Mouse (Mus musculus): ENCODE data around the gene Ints12. TPM values are rescaled to one million over a fixed set of nuclear protein-coding genes. Genes with fewer than 3 reads are reported as not detected.

Gene Ints12
- polyA plus RNA-seq, 1 experiment from 2014 or later = 22.7 TPM

DNA sequence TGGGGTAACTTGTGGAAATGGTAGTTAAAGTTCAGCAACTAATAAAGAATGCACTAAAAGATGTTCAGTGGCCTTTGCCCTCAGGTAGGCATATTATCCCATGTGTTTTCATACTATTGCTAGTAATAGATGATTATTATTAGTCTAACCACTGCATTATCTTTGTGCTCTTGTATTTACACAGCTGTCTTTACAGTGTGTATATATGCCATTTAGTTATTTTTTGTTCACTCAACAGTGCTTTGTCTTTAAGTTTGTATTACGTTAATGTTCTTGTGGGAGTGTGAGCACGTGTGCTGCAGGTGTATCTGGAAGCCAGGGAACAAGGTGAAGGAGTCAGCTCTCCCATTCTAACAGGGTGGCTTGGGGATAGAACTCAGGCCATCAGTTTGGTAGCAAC lies 7.3 kb downstream of the Ints12 start:
- Histone ChIP-seq H3K27me3 (ENCODE audit: low read depth, poor library complexity, severe bottlenecking) (no peaks in the 10 kb centered on the region), H3K4me3 (no peak overlapping the region), H3K9me3 (replicated peaks) (no peaks in the 10 kb centered on the region), H3K4me1 (0 out of 2 replicates have a peak, but pooled peaks cover 3% of the 10 kb centered on the region), H3K36me3 (peaks cover 71% of the 10 kb centered on the region), H3K27ac (replicated peaks) (no peak overlapping the region)
- DNase-seq (ENCODE audit: low spot score) = no peak
- WGBS = 92% methylated on average over 2 of the region's 2 CpGs

DNA sequence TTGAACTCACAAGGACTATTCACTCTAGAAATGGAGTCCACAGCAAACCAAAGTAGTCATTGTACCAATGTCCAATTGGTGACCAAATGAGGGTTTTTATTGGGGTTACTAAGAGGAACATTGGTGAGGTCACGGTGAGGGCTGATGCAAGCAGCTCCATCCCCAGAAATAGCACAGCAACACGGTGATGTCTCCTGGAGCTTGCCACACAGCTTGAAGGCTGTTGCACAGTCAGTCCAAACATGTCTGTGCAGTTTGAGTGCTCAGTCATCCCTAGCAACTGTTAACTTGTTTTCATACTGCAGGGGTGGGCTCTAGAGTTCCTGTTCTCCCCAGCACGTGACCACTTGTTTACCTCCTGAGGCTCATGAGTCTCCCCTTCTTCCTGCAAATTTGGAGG lies 12.1 kb downstream of the Ints12 start:
- Histone ChIP-seq H3K27me3 (ENCODE audit: low read depth, poor library complexity, severe bottlenecking) (no peaks in the 10 kb centered on the region), H3K4me1 (no peaks in the 10 kb centered on the region), H3K9me3 (replicated peaks) (no peaks in the 10 kb centered on the region), H3K4me3 (no peak overlapping the region), H3K36me3 (peaks cover 93% of the 10 kb centered on the region), H3K27ac (replicated peaks) (no peak overlapping the region)
- DNase-seq (ENCODE audit: low spot score) = no peak
- WGBS = 98% methylated on average over 3 of the region's 3 CpGs

DNA sequence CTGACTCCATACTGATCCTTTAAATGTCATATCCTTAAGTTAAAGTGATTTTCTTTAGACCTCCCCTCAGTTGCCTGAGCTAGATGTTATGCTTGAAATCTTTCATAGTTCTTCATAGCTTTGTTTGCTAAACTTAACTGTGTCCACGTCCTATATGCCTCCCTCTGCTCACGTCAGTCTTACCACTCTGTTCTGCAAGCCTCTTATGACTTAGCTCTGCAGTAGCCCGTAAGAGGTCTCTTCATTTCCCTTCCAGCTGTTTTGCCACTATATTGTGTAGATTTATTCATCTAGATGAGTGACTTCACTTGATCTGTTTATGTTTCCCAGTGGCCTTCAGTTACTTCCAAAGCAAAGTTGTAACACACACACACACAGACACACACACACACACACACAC lies 12.8 kb downstream of the Ints12 start:
- H3K36me3 ChIP-seq = peaks cover 95% of the 10 kb centered on the region

DNA sequence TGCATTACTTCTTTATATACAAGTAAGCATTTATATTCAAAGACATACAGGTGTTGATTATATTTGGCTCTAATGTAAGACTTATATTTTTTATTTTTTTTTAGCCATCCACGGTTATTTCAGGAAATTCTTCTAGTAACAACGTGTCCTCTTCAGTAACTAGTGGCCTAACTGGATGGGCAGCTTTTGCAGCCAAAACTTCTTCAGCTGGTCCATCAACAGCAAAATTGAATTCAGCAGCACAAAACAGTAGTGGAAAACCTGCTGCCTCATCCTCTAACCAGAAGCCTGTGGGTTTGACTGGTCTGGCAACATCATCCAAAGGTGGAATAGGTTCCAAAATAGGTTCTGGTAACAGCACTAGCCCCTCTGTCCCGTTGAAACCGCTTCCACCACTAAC lies 17.1 kb downstream of the Ints12 start:
- 95% methylated on average over 4 of the region's 4 CpGs for WGBS
- DNase-seq (ENCODE audit: low spot score) = no peak

More for the DNA sequence above, 12.8 kb downstream of the Ints12 start:
- no peak overlapping the region for H3K4me3 ChIP-seq
- DNase-seq (ENCODE audit: low spot score) = no peak
- no peak overlapping the region for H3K27ac ChIP-seq (replicated peaks)
- 92% methylated on average over 3 of the region's 3 CpGs for WGBS
- H3K4me1 ChIP-seq = no peaks in the 10 kb centered on the region
- no peaks in the 10 kb centered on the region for H3K9me3 ChIP-seq (replicated peaks)
- no peaks in the 10 kb centered on the region for H3K27me3 ChIP-seq (ENCODE audit: low read depth, poor library complexity, severe bottlenecking)

DNA sequence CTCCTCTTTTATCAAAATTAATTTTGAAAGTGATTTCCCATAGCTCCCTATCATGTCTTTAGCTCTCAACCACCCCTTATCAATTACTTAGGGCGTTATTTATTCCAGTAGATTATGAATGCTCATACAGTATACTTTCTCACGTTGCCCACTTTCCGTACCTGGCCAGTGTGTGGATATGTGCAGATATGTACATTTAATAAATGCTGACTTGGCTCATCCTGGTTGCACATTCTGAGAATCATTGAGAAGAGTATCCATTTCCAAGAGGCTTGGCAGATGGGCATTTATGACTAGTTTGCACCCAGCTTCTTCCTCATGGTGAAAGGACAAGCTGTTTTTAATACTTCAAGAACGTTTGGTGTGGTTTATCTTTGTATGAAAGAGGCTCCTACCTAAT lies 18.2 kb downstream of the Ints12 start:
- Histone ChIP-seq H3K27me3 (ENCODE audit: low read depth, poor library complexity, severe bottlenecking) (no peaks in the 10 kb centered on the region), H3K27ac (replicated peaks) (no peak overlapping the region), H3K36me3 (peaks cover 53% of the 10 kb centered on the region), H3K4me1 (no peaks in the 10 kb centered on the region), H3K9me3 (replicated peaks) (no peaks in the 10 kb centered on the region), H3K4me3 (no peak overlapping the region)
- 88% methylated on average over 4 of the region's 4 CpGs for WGBS
- no peak for DNase-seq (ENCODE audit: low spot score)

More for the DNA sequence above, 17.1 kb downstream of the Ints12 start:
- Histone ChIP-seq H3K4me3 (no peak overlapping the region), H3K27me3 (ENCODE audit: low read depth, poor library complexity, severe bottlenecking) (no peaks in the 10 kb centered on the region), H3K4me1 (no peaks in the 10 kb centered on the region), H3K36me3 (peaks cover 64% of the 10 kb centered on the region), H3K27ac (replicated peaks) (no peak overlapping the region), H3K9me3 (replicated peaks) (no peaks in the 10 kb centered on the region)

DNA sequence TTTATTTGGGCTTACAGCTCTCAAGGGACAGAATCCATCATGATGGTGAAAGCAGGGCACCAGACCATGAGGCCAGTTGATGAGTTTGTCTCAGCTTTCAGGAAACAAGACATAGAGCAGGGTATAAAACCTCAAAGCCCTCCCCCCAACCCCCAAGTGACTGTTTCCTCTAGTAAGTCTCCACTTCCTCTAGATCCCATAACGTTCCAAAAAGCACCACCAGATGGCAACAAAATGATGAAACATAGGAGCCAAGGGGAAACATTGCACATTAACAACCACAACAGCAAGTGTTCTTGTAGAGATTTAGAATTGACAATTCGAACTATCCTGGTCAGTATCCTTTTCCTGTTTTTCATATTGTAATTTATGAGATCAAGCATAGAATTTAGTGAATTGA lies 20.1 kb downstream of the Ints12 start:
- 47% methylated on average over 2 of the region's 2 CpGs for WGBS
- no peak for DNase-seq (ENCODE audit: low spot score)
- no peaks in the 10 kb centered on the region for H3K27me3 ChIP-seq (ENCODE audit: low read depth, poor library complexity, severe bottlenecking)

DNA sequence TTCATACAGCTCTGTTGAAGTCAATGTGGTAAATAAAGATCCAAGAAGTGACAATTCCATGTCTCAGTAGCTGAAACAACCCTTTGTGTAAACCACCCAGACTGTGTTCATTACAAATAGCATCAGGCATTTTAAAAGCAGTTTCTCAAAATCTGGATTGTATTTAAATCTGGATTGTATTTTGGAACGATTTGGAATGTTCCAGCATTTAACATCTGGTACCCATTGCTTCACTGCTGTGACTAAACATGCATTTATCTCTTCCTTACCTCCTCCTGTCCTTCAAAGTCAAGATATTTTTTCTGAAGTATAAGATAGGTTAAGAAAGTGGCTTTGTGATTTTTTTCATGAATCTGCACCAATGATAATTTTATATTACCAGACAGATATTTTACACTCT lies 21.6 kb downstream of the Ints12 start:
- H3K36me3 ChIP-seq = peaks cover 20% of the 10 kb centered on the region
- H3K27me3 ChIP-seq (ENCODE audit: low read depth, poor library complexity, severe bottlenecking) = no peaks in the 10 kb centered on the region
- H3K9me3 ChIP-seq (replicated peaks) = no peaks in the 10 kb centered on the region
- DNase-seq (ENCODE audit: low spot score) = no peak
- H3K4me1 ChIP-seq = no peaks in the 10 kb centered on the region
- H3K4me3 ChIP-seq = no peak overlapping the region
- H3K27ac ChIP-seq (replicated peaks) = no peak overlapping the region
- 64% methylated on average over 1 of the region's 1 CpGs for WGBS

More for the DNA sequence above, 20.1 kb downstream of the Ints12 start:
- Histone ChIP-seq H3K9me3 (replicated peaks) (no peaks in the 10 kb centered on the region), H3K4me3 (no peak overlapping the region), H3K27ac (replicated peaks) (no peak overlapping the region), H3K4me1 (no peaks in the 10 kb centered on the region), H3K36me3 (peaks cover 36% of the 10 kb centered on the region)

DNA sequence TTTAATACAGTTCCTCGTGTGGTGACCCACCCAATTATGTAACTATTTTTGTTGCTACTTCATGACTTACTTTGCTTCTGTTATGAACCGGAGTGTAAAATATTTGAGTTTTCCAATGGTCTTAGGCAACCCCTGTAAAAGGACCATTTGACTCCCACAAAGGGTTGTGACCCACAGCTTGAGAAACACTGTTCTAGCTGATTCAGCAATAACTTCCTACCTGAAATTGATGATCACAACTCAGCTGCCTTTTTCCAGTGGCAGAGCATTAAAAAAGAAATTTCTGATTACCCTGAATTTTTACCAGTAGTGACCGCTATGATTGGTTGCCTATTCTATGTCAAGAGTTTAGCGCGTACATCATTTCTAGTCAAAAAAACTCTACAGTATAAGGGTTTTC lies 39.7 kb downstream of the Ints12 start:
- 94% methylated on average over 5 of the region's 5 CpGs for WGBS
- H3K4me3 ChIP-seq = no peak overlapping the region
- no peak overlapping the region for H3K27ac ChIP-seq (replicated peaks)
- H3K4me1 ChIP-seq = no peaks in the 10 kb centered on the region
- no peaks in the 10 kb centered on the region for H3K27me3 ChIP-seq (ENCODE audit: low read depth, poor library complexity, severe bottlenecking)
- H3K36me3 ChIP-seq = no peaks in the 10 kb centered on the region
- DNase-seq (ENCODE audit: low spot score) = no peak
- H3K9me3 ChIP-seq (replicated peaks) = no peaks in the 10 kb centered on the region

DNA sequence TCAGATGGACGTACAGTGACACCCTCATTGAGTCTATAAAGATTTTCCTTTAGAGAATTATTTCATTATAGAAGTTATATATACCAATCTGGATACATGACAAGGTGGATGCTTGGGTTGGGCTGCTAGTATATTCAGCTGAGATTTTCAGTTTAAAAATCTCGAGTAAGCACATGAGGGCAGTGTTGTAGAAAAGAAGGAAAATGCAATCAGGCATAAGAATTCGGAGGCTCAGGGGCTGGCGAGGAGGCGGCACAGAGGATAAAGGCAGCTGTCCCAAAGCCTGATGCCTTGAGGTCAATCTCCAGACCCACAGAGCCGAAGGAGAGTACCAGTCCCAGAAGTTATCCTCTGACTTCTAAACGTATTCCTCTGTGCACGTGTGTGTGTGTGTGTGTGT lies 41.0 kb downstream of the Ints12 start:
- Histone ChIP-seq H3K27ac (replicated peaks) (no peak overlapping the region), H3K4me1 (no peaks in the 10 kb centered on the region), H3K36me3 (no peaks in the 10 kb centered on the region), H3K4me3 (no peak overlapping the region), H3K27me3 (ENCODE audit: low read depth, poor library complexity, severe bottlenecking) (no peaks in the 10 kb centered on the region), H3K9me3 (replicated peaks) (no peaks in the 10 kb centered on the region)
- DNase-seq (ENCODE audit: low spot score) = no peak
- WGBS = 61% methylated on average over 8 of the region's 8 CpGs

DNA sequence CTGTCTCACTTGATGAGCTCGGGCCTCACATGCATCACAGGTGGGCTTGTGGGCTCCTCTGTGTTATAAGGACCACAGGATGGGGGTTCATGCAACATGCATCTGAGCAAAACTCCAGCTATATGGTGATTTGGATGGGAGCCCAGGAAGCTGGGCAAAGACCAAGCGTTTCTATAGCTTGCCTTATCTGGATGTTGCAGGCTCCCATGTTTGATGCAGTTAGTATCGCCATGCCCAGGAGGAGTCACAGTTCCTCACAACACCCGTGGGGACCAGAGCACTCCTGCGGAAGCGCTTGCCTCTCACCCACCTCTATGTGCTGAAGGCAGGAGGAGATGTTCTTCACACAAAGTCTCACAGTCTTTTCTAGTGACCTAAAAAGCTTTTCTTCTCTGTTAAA lies 50.2 kb downstream of the Ints12 start:
- Histone ChIP-seq H3K9me3 (replicated peaks) (no peaks in the 10 kb centered on the region), H3K36me3 (no peaks in the 10 kb centered on the region), H3K27me3 (ENCODE audit: low read depth, poor library complexity, severe bottlenecking) (no peaks in the 10 kb centered on the region), H3K27ac (replicated peaks) (no peak overlapping the region), H3K4me1 (no peaks in the 10 kb centered on the region), H3K4me3 (no peak overlapping the region)
- DNase-seq (ENCODE audit: low spot score) = no peak
- 93% methylated on average over 6 of the region's 6 CpGs for WGBS

DNA sequence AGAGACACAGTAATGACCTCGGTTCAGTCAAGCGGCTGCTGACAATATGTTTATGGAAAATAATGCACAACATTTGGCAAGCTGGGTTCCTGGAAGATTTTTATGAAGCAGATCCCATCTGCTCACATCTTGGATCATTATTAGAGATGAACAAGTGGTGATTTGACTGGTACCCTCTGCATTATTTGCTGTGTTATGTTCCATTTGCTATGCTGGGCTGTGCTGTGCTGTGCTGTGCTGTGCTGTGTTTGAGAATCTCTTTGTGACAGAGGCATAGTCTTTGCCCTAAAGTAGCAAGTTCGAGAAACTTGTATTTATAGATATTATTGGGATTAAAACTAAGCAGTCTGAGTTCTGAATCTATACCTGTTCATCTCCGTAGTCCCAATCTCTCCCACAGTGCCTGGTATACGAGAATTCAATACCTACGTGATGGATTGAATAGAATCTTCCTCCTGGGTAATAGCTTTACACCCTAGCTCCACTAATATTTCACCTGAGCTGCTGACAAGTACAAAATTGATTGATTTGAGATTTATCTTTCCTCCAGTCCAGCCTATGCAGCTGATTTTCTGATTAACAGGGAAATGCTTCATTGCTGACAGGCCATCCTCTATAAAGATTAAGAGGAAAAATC lies 53.0 kb downstream of the Ints12 start:
- Histone ChIP-seq H3K27ac (replicated peaks) (no peak overlapping the region), H3K4me3 (no peak overlapping the region), H3K27me3 (ENCODE audit: low read depth, poor library complexity, severe bottlenecking) (no peaks in the 10 kb centered on the region), H3K9me3 (replicated peaks) (no peaks in the 10 kb centered on the region), H3K36me3 (no peaks in the 10 kb centered on the region), H3K4me1 (no peaks in the 10 kb centered on the region)
- WGBS = 88% methylated on average over 6 of the region's 6 CpGs
- DNase-seq (ENCODE audit: low spot score) = no peak

DNA sequence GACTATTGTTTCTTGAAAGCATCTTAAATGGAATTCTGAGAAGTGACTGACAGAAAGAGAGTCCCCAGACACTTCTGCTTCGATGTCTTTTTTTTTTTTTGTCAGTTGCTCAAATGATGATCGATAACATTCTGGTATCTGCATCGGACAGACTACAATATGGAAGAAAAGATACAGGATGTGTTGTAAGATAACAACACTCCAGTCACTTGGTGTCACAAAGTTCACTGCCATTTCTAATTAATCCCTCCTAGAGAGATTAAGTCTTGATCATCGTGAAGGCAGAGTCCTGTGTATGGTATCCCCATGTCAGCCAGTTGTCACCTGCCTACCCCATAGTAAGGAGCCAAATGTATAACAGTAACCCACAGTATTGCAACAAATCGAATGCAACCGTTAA lies 60.0 kb downstream of the Ints12 start:
- no peaks in the 10 kb centered on the region for H3K36me3 ChIP-seq
- no peak for DNase-seq (ENCODE audit: low spot score)
- no peaks in the 10 kb centered on the region for H3K9me3 ChIP-seq (replicated peaks)
- no peak overlapping the region for H3K27ac ChIP-seq (replicated peaks)
- peaks cover 8% of the 10 kb centered on the region for H3K4me1 ChIP-seq
- H3K27me3 ChIP-seq (ENCODE audit: low read depth, poor library complexity, severe bottlenecking) = no peaks in the 10 kb centered on the region
- no peak overlapping the region for H3K4me3 ChIP-seq
- WGBS = 90% methylated on average over 6 of the region's 6 CpGs

DNA sequence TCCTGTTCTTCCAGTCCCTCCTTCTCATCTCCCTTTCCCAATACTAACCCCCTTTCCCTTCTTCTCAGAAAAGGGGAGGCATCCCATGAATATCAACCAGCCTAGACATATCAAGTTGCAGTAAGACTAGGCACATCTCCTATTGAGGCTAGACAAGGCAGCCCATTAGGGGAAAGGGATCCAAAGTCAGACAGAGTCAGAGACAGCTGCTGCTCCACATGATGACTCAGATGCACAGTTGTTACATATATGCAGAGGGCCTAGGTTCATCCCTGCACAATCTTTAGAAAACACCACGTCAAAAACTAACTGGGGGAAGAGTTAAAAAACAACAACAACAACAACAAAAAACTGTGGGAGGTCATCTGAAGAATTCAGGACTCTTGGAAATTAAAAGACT lies 61.2 kb downstream of the Ints12 start:
- Histone ChIP-seq H3K27ac (replicated peaks) (no peak overlapping the region), H3K9me3 (replicated peaks) (no peaks in the 10 kb centered on the region), H3K4me1 (peaks cover 8% of the 10 kb centered on the region), H3K36me3 (no peaks in the 10 kb centered on the region), H3K27me3 (ENCODE audit: low read depth, poor library complexity, severe bottlenecking) (no peaks in the 10 kb centered on the region), H3K4me3 (no peak overlapping the region)
- WGBS = 76% methylated on average over 1 of the region's 1 CpGs
- DNase-seq (ENCODE audit: low spot score) = no peak

DNA sequence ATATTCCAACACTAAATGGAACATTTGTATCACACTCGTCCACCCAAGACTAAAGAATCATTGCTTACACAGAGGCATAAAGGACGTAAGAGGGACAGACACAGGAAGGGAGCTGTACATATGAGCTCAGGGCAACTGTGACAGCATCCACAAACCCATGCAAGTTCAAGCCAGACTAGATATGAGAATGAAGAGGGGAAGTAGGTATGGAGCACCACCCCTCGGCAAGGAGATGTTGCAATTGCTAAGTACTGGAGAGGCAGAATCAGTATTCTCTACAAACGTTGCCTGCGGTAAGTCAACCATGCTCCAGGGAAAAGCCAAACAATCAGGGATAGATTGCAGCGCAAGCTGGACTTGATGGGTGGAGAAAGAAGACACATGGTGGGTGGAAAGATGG lies 62.0 kb downstream of the Ints12 start:
- H3K27ac ChIP-seq (replicated peaks) = no peak overlapping the region
- 86% methylated on average over 6 of the region's 6 CpGs for WGBS

More for the DNA sequence above, 62.0 kb downstream of the Ints12 start:
- no peak overlapping the region for H3K4me3 ChIP-seq
- H3K36me3 ChIP-seq = no peaks in the 10 kb centered on the region
- no peaks in the 10 kb centered on the region for H3K9me3 ChIP-seq (replicated peaks)
- no peaks in the 10 kb centered on the region for H3K27me3 ChIP-seq (ENCODE audit: low read depth, poor library complexity, severe bottlenecking)
- DNase-seq (ENCODE audit: low spot score) = no peak
- H3K4me1 ChIP-seq = peaks cover 8% of the 10 kb centered on the region

Data from midbrain, embryonic 10.5 days (tissue).